In the genomic region with DNA sequence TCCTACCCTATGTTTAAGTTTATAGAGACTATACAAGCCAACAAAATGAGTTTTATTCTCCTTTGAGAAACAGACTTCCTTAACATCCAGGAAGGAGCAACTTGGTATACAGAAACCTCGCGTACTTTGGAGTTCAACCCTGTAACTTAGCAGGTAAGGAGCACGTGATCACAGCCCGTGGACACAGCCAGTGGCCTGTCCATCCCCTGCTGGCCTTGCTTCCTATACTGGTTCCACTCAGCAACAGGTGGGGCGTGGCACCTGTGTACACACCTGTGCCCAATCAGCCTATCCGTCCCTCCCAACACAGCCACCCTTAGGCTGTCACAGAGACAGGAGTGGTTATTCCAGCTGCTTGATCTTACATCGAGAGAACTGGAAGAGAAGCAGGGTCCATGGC, we compare ENCODE assay signal across 9 mouse cellular contexts. TPM values are rescaled to one million over a fixed set of nuclear protein-coding genes. Genes with fewer than 3 reads are reported as not detected.
A peak's percentile ranks its signal among the peaks of the same experiment; 100 is the strongest.
DNase-seq lines count a peak whose midpoint lies in the region; ATAC-seq and TF ChIP-seq lines count a peak whose summit lies in the region.
"Had no signal": no experiment of that assay in that cellular context is flagged by ENCODE, and none has a peak within 500 bp of the region (broad histone marks: within the 10 kb centered on the region; RNA-seq: fewer than 3 reads in every experiment).

No protein-coding gene starts in this region.

- H3K27ac ChIP-seq in heart, embryonic 13.5 days (replicated peaks), result no peak overlapping the region; the same call in 1 of the 2 replicates
- H3K27ac ChIP-seq in hindbrain, postnatal 0 days, result no peak overlapping the region
- H3K27ac ChIP-seq in liver, embryonic 11.5 days (ENCODE audit: low read depth, low read length), result no peak overlapping the region
- H3K27ac ChIP-seq in neural tube, embryonic 12.5 days, result no peak overlapping the region

- peak overlapping the region; percentile 94 for H3K4me2 ChIP-seq in heart, embryonic 13.5 days
- peak overlapping the region; percentile 94 for H3K4me2 ChIP-seq in hindbrain, postnatal 0 days (ENCODE audit: low read depth, low read length)
- H3K4me2 ChIP-seq in liver, embryonic 11.5 days, result peak overlapping the region; percentile 83
- H3K4me2 ChIP-seq in neural tube, embryonic 12.5 days (replicated peaks), result peak overlapping the region; percentile 64

- no peak for ATAC-seq in heart, embryonic 13.5 days (ENCODE audit: extremely low read depth, insufficient number of reproducible peaks, low FRiP score, low TSS enrichment)
- ATAC-seq in hindbrain, postnatal 0 days, result no peak
- no peak for ATAC-seq in liver, embryonic 11.5 days (replicated peaks; ENCODE audit: low FRiP score)
- ATAC-seq in neural tube, embryonic 12.5 days (ENCODE audit: low FRiP score, low read depth), result no peak
- no peak for ATAC-seq in frontal cortex, adult (ENCODE audit: low TSS enrichment)

- H3K9ac ChIP-seq in heart, embryonic 13.5 days, result peak overlapping the region; percentile 98; the same call in 1 of the 2 replicates
- no peak overlapping the region for H3K9ac ChIP-seq in hindbrain, postnatal 0 days (replicated peaks; ENCODE audit: low read length)
- H3K9ac ChIP-seq in liver, embryonic 11.5 days (ENCODE audit: low read depth, low read length), result no peak overlapping the region
- H3K9ac ChIP-seq in neural tube, embryonic 12.5 days, result no peak overlapping the region

- 86% methylated on average over 7 of the region's 7 CpGs for WGBS in heart, embryonic 13.5 days
- WGBS in hindbrain, postnatal 0 days, result 89% methylated on average over 7 of the region's 7 CpGs
- WGBS in liver, embryonic 11.5 days, result 86% methylated on average over 7 of the region's 7 CpGs
- WGBS in neural tube, embryonic 12.5 days, result 92% methylated on average over 7 of the region's 7 CpGs

- no peak for DNase-seq in heart, postnatal 25 days (ENCODE audit: low spot score)
- DNase-seq in hindbrain, postnatal 0 days (ENCODE audit: low spot score), result no peak
- DNase-seq in liver, embryonic 11.5 days (ENCODE audit: low spot score), result no peak
- DNase-seq in thymus, postnatal 4 days, result no peak
- no peak for DNase-seq in thymus, postnatal 14 days

- no peaks in the 10 kb centered on the region; the same call in 1 of the 2 replicates for H3K9me3 ChIP-seq in heart, embryonic 13.5 days
- H3K9me3 ChIP-seq in hindbrain, postnatal 0 days (ENCODE audit: low read length), result no peaks in the 10 kb centered on the region
- H3K9me3 ChIP-seq in liver, embryonic 11.5 days (ENCODE audit: control insufficient read depth, low read length), result no peaks in the 10 kb centered on the region
- no peaks in the 10 kb centered on the region for H3K9me3 ChIP-seq in neural tube, embryonic 12.5 days

- H3K27me3 ChIP-seq in heart, embryonic 13.5 days (replicated peaks), result no peaks in the 10 kb centered on the region
- H3K27me3 ChIP-seq in hindbrain, postnatal 0 days (ENCODE audit: insufficient read depth, low read length), result no peaks in the 10 kb centered on the region
- no peaks in the 10 kb centered on the region for H3K27me3 ChIP-seq in liver, embryonic 11.5 days (replicated peaks; ENCODE audit: control insufficient read depth, insufficient read depth, low read length)
- no peaks in the 10 kb centered on the region for H3K27me3 ChIP-seq in neural tube, embryonic 12.5 days (replicated peaks)
- H3K27me3 ChIP-seq: CH12.LX had no signal

- H3K36me3 ChIP-seq in heart, embryonic 13.5 days, result no peaks in the 10 kb centered on the region
- H3K36me3 ChIP-seq in hindbrain, postnatal 0 days (ENCODE audit: insufficient read depth, low read length), result no peaks in the 10 kb centered on the region
- no peaks in the 10 kb centered on the region for H3K36me3 ChIP-seq in liver, embryonic 11.5 days (ENCODE audit: control insufficient read depth, insufficient read depth, low read length)
- no peaks in the 10 kb centered on the region for H3K36me3 ChIP-seq in neural tube, embryonic 12.5 days

- peaks cover 40% of the 10 kb centered on the region for H3K4me1 ChIP-seq in heart, embryonic 13.5 days
- H3K4me1 ChIP-seq in hindbrain, postnatal 0 days (ENCODE audit: insufficient read depth, low read length), result 0 out of 2 replicates have a peak, but pooled peaks cover 7% of the 10 kb centered on the region
- peaks cover 4% of the 10 kb centered on the region; the same call in 1 of the 2 replicates for H3K4me1 ChIP-seq in liver, embryonic 11.5 days (replicated peaks; ENCODE audit: control insufficient read depth, insufficient read depth, low read length)
- H3K4me1 ChIP-seq in neural tube, embryonic 12.5 days, result peaks cover 18% of the 10 kb centered on the region

- intact Hi-C loops in heart, postnatal 25 days (cut with DNase I), result loop anchor here (2.0 to 10.0 kb wide), 2 partner anchors 83 to 155 kb away; no protein-coding TSS in a partner anchor

- no peak for TF ChIP-seq CTCF in hindbrain, postnatal 0 days (IDR thresholded peaks at IDR 0.05; ENCODE audit: low read depth)

- H3K4me3 ChIP-seq in heart, embryonic 13.5 days, result peak overlapping the region; percentile 95
- H3K4me3 ChIP-seq in hindbrain, postnatal 0 days (ENCODE audit: low read length), result no peak overlapping the region; the same call in 1 of the 2 replicates
- peak overlapping the region; percentile 92 for H3K4me3 ChIP-seq in liver, embryonic 11.5 days (ENCODE audit: low read depth, low read length)
- no peak overlapping the region for H3K4me3 ChIP-seq in neural tube, embryonic 12.5 days

RNA-seq across cellular contexts. Expression of a gene that starts 0.8 kb away (rescaled TPM):
- 13.9 and 14.8 TPM in 2 replicates for polyA plus RNA-seq in heart, embryonic 13.5 days (2015; fragmentation: Nextera tagmentation; extraction: Ambion mirVana)
- total RNA-seq in heart, postnatal 25 days (2021), result 10 to 100 TPM; 15.7 to 20.6 TPM
- 42.0 and 47.2 TPM in 2 replicates for total RNA-seq in hindbrain, postnatal 0 days (2014; rRNA removed)
- 10.9 and 11.4 TPM in 2 replicates for polyA plus RNA-seq in hindbrain, postnatal 0 days (2015; fragmentation: Nextera tagmentation; extraction: Ambion mirVana)
- 16.1 and 17.7 TPM in 2 replicates for polyA plus RNA-seq in liver, embryonic 11.5 days (2014; fragmentation: Nextera tagmentation; extraction: Ambion mirVana)
- polyA plus RNA-seq in neural tube, embryonic 12.5 days (2016; fragmentation: Nextera tagmentation; extraction: Ambion mirVana), result 38.3 and 45.4 TPM in 2 replicates
- total RNA-seq: CH12.LX had no signal

Comparison
In these comparisons a context has a peak if more than half of its experiments do, and no peak if none do; other contexts are left out.
1. H3K4me3 ChIP-seq: peak in heart, embryonic 13.5 days (single experiment) and liver, embryonic 11.5 days (single experiment); none in hindbrain, postnatal 0 days (single experiment) and neural tube, embryonic 12.5 days (single experiment).
2. Peak in every context shown above with its lines, with median percentiles within 50 percentile points of each other: H3K4me2 ChIP-seq.